Mouse (Mus musculus) ES-Bruce4 (cell line): ENCODE data around the gene Rps6ka5. TPM values are rescaled to one million over a fixed set of nuclear protein-coding genes. Genes with fewer than 3 reads are reported as not detected.

Source experiments
- H3K27ac ChIP-seq: 2 replicates; pipeline ENCODE4 v1.5.1; 2012; ENCODE audit warnings: low read length, inconsistent platforms; ENCODE audit not compliant: insufficient read depth
- H3K27me3 ChIP-seq: 2 replicates; pipeline ENCODE4 v1.6.1; 2012; ENCODE audit warnings: mild to moderate bottlenecking, low read length, inconsistent platforms; ENCODE audit not compliant: control insufficient read depth, poor library complexity, insufficient read depth, severe bottlenecking
- H3K36me3 ChIP-seq: 2 replicates; pipeline ENCODE4 v1.6.1; 2012; ENCODE audit warnings: inconsistent platforms, mild to moderate bottlenecking, low read length, moderate library complexity; ENCODE audit not compliant: control insufficient read depth, poor library complexity, insufficient read depth, severe bottlenecking
- H3K4me1 ChIP-seq: one replicate; pipeline ENCODE4 v1.8.1; 2011; ENCODE audit warnings: low read length; ENCODE audit not compliant: control insufficient read depth, insufficient read depth
- H3K4me3 ChIP-seq: 2 replicates; pipeline ENCODE4 v1.5.1; 2011; ENCODE audit warnings: low read depth, mild to moderate bottlenecking, low read length
- H3K9ac ChIP-seq: 2 replicates; pipeline ENCODE4 v1.6.1; 2012; ENCODE audit warnings: low read depth, mild to moderate bottlenecking, inconsistent platforms; ENCODE audit not compliant: poor library complexity, severe bottlenecking
- H3K9me3 ChIP-seq: replicated peaks from 2 replicates; pipeline ENCODE4 v1.6.1; 2012; ENCODE audit warnings: mild to moderate bottlenecking, low read length, inconsistent platforms; ENCODE audit not compliant: control insufficient read depth, poor library complexity, insufficient read depth, severe bottlenecking
- CTCF ChIP-seq: IDR thresholded peaks from one replicate; pipeline ENCODE4 v1.8.1; 2011; ENCODE audit warnings: low read depth, low read length
- EP300 ChIP-seq: IDR thresholded peaks from 2 replicates; pipeline ENCODE4 v1.6.1; 2011; ENCODE audit warnings: low read depth, low read length; ENCODE audit not compliant: insufficient read depth
- POLR2A ChIP-seq: IDR thresholded peaks from one replicate; pipeline ENCODE4 v1.8.1; 2011; ENCODE audit warnings: low read length; ENCODE audit not compliant: insufficient read depth
- polyA plus RNA-seq: library from polyadenylated mRNA; stranded (reverse); fragments of >200 nt; gene quantifications from 2 replicates; pipeline ENCODE4 v1.2.4, GENCODE M21; 2011; ENCODE audit warnings: low read depth; ENCODE audit not compliant: missing spikeins, insufficient read depth, insufficient read length

The Rps6ka5 gene
- polyA plus RNA-seq, 1 experiment: 13.2 TPM

DNA sequence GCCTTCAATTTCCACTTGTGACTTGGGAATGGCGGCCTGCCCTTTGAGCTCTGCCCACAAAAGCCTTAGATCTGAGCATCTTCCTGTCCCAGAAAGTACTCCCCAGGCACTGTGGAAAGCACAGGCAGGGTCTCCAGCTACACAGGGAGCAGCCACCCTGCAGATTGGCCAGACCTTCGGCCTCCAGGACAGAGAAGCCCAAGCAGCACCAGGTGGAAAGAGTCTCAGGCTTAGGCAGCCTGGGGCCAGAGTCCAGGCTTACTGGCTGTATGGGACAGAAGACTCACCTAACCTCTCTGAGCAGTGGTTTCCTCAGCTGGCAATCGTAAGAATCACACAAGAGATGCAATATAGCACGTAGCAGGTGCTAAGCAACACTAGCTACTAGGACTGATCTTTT, 223.1 kb downstream of the Rps6ka5 start:
- Histone ChIP-seq H3K9ac (no peak overlapping the region), H3K27ac (no peak overlapping the region), H3K9me3 (no peaks in the 10 kb centered on the region), H3K27me3 (no peaks in the 10 kb centered on the region), H3K4me3 (no peak overlapping the region), H3K4me1 (peaks cover 5% of the 10 kb centered on the region), H3K36me3 (0 out of 2 replicates have a peak, but pooled peaks cover 5% of the 10 kb centered on the region)
- TF ChIP-seq EP300: no peak
- TF ChIP-seq POLR2A: no peak
- no peak for TF ChIP-seq CTCF

DNA sequence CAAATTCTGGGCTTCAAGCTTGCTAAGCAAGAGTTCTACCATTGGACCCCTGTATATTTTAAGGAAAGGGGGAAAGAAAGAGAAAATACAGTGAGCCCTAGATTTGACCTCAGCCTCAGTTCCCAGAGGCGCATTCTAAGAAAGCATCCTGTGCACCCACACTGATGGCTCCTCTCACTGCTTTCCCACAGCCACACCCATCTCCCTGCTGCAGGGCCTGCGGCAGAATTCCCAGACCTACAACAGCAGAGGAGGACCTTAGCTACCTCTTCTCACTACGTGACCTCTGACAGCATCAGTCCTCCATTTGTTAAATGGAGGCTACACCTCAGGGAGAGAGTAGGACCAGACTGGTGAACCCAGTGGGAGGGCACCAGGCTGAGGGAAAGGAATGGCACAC, 224.2 kb downstream of the Rps6ka5 start:
- Histone ChIP-seq H3K4me1 (peaks cover 3% of the 10 kb centered on the region), H3K27me3 (no peaks in the 10 kb centered on the region), H3K36me3 (0 out of 2 replicates have a peak, but pooled peaks cover 9% of the 10 kb centered on the region), H3K27ac (no peak overlapping the region), H3K4me3 (no peak overlapping the region), H3K9me3 (no peaks in the 10 kb centered on the region), H3K9ac (no peak overlapping the region)
- no peak for TF ChIP-seq POLR2A
- TF ChIP-seq EP300: no peak
- no peak for TF ChIP-seq CTCF

DNA sequence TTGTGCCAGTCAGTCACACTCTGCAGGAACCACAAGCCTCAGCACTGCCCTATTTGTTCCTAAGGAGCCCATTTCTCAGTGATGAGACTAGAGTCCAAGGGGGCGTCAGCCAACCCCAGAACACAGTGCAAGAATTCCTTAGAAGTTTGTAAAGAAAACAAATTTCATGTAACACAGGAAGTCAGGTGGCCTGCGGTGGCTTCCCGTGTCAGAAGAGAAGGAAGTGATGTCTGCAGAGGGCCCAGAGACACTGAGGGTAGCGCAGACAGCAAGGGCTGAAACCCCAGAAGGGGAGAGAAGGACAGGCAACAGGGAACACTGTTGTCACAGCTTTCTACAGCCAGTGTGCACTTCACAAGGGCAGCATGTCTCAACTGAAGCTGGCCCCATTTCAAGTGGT, 225.5 kb downstream of the Rps6ka5 start:
- H3K36me3 ChIP-seq: 0 out of 2 replicates have a peak, but pooled peaks cover 9% of the 10 kb centered on the region
- no peak overlapping the region for H3K4me3 ChIP-seq
- no peaks in the 10 kb centered on the region for H3K9me3 ChIP-seq
- TF ChIP-seq POLR2A: no peak
- no peak for TF ChIP-seq EP300
- no peak for TF ChIP-seq CTCF
- no peak overlapping the region for H3K9ac ChIP-seq
- peaks cover 3% of the 10 kb centered on the region for H3K4me1 ChIP-seq
- no peak overlapping the region for H3K27ac ChIP-seq
- H3K27me3 ChIP-seq: no peaks in the 10 kb centered on the region

DNA sequence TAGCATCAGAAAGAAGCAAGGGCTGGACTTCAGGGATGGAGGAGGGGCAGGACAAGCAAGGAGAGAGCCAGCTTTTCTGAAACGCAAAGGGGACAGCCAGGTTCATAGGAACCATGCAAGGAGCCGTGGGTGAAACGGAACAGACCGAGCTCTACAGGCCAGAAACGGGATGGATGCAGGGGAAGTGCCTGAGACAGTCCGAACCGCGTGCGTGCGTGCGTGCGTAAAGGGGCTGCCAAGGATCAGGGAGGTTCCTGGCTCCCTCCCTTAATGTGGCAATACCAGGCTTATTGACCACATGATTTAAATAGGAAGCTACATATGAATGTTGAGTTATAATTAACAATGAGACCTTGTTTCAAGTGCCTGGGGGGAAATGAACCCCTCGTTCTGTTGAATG, 227.3 kb downstream of the Rps6ka5 start:
- TF ChIP-seq CTCF: no peak
- TF ChIP-seq POLR2A: no peak
- TF ChIP-seq EP300: no peak
- no peaks in the 10 kb centered on the region for H3K27me3 ChIP-seq
- H3K4me3 ChIP-seq: no peak overlapping the region
- peaks cover 14% of the 10 kb centered on the region for H3K36me3 ChIP-seq
- peaks cover 3% of the 10 kb centered on the region for H3K4me1 ChIP-seq
- H3K9ac ChIP-seq: no peak overlapping the region
- H3K9me3 ChIP-seq: no peaks in the 10 kb centered on the region
- H3K27ac ChIP-seq: no peak overlapping the region

Other genes starting within 250 kb of the Rps6ka5 start
- 56.0 and 61.1 TPM in 2 replicates for gene Ttc7b, start 206.2 kb downstream of the Rps6ka5 start, polyA plus RNA-seq
- gene Dglucy, start 52.1 kb upstream of the Rps6ka5 start, polyA plus RNA-seq: 0.48 and 1.9 TPM in 2 replicates
- gene Gpr68, start 181.2 kb upstream of the Rps6ka5 start, polyA plus RNA-seq: 0.43 and 0.62 TPM in 2 replicates